ENCODE assay signal across 16 mouse cellular contexts in genomic region chr13:23725213-23725612, GRCm38 (mm10). TPM values are rescaled to one million over a fixed set of nuclear protein-coding genes. Genes with fewer than 3 reads are reported as not detected.
"Had no signal": no experiment of that assay in that cellular context is flagged by ENCODE, and none has a peak within 500 bp of the region (broad histone marks: within the 10 kb centered on the region; RNA-seq: fewer than 3 reads in every experiment).

No protein-coding gene starts in this region.

- H3K9ac ChIP-seq: kidney, embryonic 15.5 days; limb, embryonic 12.5 days; midbrain, embryonic 15.5 days; neural tube, embryonic 15.5 days had no signal

- H3K27ac ChIP-seq: kidney, embryonic 15.5 days; limb, embryonic 12.5 days; liver, embryonic 13.5 days; midbrain, embryonic 15.5 days; neural tube, embryonic 15.5 days had no signal

- H3K9me3 ChIP-seq: kidney, embryonic 15.5 days; limb, embryonic 12.5 days; liver, embryonic 13.5 days; midbrain, embryonic 15.5 days; neural tube, embryonic 15.5 days had no signal

- H3K4me2 ChIP-seq: kidney, embryonic 15.5 days; limb, embryonic 12.5 days; liver, embryonic 13.5 days; midbrain, embryonic 11.5 days; midbrain, embryonic 15.5 days; neural tube, embryonic 15.5 days had no signal

- DNase-seq: kidney, adult 11 months; kidney, postnatal 25 days; layer of hippocampus, adult 9-11 months; layer of hippocampus, postnatal 36 days; liver, embryonic 13.5 days; lung, adult 18-20 months; lung, postnatal 4 days; spleen, adult 18-20 months; thymus, adult 2 months; thymus, postnatal 25 days had no signal

- H3K27me3 ChIP-seq: kidney, embryonic 15.5 days; limb, embryonic 12.5 days; liver, embryonic 13.5 days; midbrain, embryonic 15.5 days; neural tube, embryonic 15.5 days had no signal

- H3K4me3 ChIP-seq: kidney, embryonic 15.5 days; limb, embryonic 12.5 days; liver, embryonic 13.5 days; midbrain, embryonic 15.5 days; neural tube, embryonic 15.5 days had no signal

- H3K4me1 ChIP-seq: kidney, embryonic 15.5 days; limb, embryonic 12.5 days; midbrain, embryonic 15.5 days; neural tube, embryonic 15.5 days had no signal

- H3K36me3 ChIP-seq: kidney, embryonic 15.5 days; limb, embryonic 12.5 days; liver, embryonic 13.5 days; midbrain, embryonic 15.5 days; neural tube, embryonic 15.5 days had no signal

- ATAC-seq: midbrain, embryonic 15.5 days had no signal

RNA-seq across cellular contexts. Expression of gene Hist1h2bb, which starts 21.3 kb away (rescaled TPM):
- polyA plus RNA-seq: neural tube, embryonic 15.5 days had no signal

RNA-seq across cellular contexts. Expression of gene Hist1h2ab, which starts 25.7 kb away (rescaled TPM):
- polyA plus RNA-seq: urinary bladder, adult 2 months had no signal
